Mouse (Mus musculus) CD4-positive naive resting alpha-beta T cell, adult 57 days (primary cell): ENCODE data around the gene Mum1l1. TPM values are rescaled to one million over a fixed set of nuclear protein-coding genes. Genes with fewer than 3 reads are reported as not detected.

Source experiments
- total RNA-seq: library from RNA; stranded (reverse); gene quantifications from one replicate; pipeline ENCODE4 v1.2.4, GENCODE M21; 2023

Mum1l1 gene
- not detected for total RNA-seq

DNA sequence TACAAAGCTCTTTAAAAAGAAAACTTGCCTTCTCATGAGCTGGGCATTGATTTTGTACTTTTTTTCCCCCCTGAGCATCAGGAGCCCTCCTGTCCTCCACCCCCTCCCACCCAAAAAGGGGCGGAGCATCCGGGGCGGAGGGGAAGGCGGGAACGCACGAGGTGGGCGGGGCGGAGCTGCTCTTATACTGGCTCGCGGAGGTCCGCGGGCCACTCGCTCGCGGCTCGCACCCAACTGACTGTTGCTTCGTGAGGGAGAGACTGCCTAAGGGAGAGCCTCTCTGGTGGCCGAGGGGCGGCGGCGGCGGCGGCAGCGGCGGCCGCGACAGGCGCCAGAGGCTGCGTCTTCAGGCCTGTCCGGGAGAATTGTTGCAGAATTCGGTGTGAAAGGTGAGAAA is at the start of gene Mum1l1:
Mum1l1 (plus strand) TSS at position 214 of the 397 bp plus-strand sequence.

DNA sequence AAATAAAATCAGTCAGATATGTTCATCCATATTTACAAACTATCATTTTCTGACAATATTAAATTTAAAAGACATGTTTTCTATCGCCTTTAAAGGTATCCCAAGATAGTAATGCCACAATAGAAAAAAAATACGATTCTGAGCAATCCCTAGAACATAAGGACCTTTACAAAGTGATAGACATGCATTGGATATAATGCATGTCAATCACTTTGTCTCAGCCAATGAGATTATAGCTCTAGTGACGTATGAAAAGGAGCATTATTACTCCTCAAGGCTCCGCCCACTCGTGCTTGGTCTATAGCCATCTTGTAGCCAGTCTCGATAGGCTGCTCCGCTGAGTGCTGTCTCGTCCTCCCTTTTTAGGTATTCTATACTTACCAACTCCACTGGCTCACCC is 30.9 kb upstream of the Mum1l1 start, which contains the start of gene 4933428M09Rik:
4933428M09Rik (plus strand) TSS at position 301 of the 400 bp plus-strand sequence.

Other genes with a start within 250 kb of the Mum1l1 start
- not detected for gene Serpina7, start 124.8 kb upstream of the Mum1l1 start, total RNA-seq
- gene 4930513O06Rik, start 123.8 kb upstream of the Mum1l1 start, total RNA-seq = not detected
- gene 4933428M09Rik, start 30.8 kb upstream of the Mum1l1 start, total RNA-seq = not detected
- gene Trap1a, start 123.6 kb downstream of the Mum1l1 start, total RNA-seq = not detected